Mouse (Mus musculus) layer of hippocampus, adult 2 months (tissue): ENCODE results near the gene Sun1. TPM values are rescaled to one million over a fixed set of nuclear protein-coding genes. Genes with fewer than 3 reads are reported as not detected.
A peak's percentile ranks its signal among the peaks of the same experiment; 100 is the strongest.

Experiments used
- DNase-seq, 2 experiments: peaks; one replicate each; pipeline ENCODE4 v3.0.0; 2022; ENCODE audit warnings: low spot score in 2 of 2
- H3K27ac ChIP-seq: fragments of 200-600 bp; 2 replicates; pipeline ENCODE4 v1.8.1; 2022
- H3K4me3 ChIP-seq: fragments of 200-600 bp; 2 replicates; pipeline ENCODE4 v1.8.1; 2022; ENCODE audit warnings: mild to moderate bottlenecking
- CTCF ChIP-seq: fragments of 200-600 bp; conservative IDR thresholded peaks from 2 replicates; pipeline ENCODE4 v1.8.1; 2022; ENCODE audit warnings: antibody characterized with exemption, mild to moderate bottlenecking, moderate library complexity
- total RNA-seq, 2 experiments: library from RNA; stranded (reverse); gene quantifications; 2 replicates each; pipeline ENCODE4 v1.2.3; 2021

Gene Sun1
- total RNA-seq, 2 experiments from 2014 or later: 78.8 to 91.0 TPM

GRCm38 (mm10) chr5:139286142-139286941, 85.9 kb downstream of the Sun1 start:
- Histone ChIP-seq H3K27ac (peak overlapping the region; percentile 84), H3K4me3 (no peak overlapping the region)
- DNase-seq: no peak
- TF ChIP-seq CTCF: no peak

DNA sequence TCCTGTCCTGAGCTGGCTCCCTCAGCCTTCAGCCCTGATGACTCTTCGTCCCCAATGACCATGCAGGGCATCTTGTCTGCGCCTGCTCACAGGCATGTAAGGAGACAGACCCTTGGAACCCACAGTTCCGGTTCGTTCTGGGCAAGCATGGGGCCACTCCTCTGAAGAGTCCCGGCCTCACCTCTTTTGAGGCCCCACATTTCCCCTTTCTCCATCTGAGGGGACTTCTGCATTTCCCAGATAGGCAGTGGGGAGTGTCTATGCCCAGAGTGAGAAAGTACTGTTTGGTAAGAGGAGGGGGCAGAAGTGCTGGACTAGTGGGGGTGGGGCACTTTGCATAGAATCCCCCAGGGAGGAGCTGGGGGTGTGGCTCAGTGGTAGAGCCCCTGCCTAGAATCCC, 86.7 kb downstream of the Sun1 start:
- H3K27ac ChIP-seq: peak overlapping the region; percentile 84
- no peak for DNase-seq
- H3K4me3 ChIP-seq: no peak overlapping the region
- TF ChIP-seq CTCF: no peak

DNA sequence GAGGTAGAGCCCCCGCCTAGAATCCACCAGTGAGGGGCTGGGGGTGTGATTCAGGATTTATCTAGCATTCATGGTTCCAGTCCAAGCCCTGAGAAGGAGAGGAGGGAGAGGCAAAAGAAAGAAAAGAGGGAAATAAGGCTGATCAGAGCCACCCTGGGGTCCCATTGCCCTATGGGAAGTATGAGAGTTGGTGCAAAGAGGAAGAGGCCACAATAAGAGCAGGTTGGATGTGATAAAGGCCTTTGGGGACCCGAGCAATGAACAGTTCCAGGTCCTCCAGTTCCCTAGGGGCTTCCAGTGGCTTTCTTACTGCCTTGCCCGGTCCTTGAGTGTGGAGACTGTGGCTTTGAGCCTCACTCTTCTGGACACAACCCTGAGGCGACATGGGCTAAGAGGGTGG, 87.3 kb downstream of the Sun1 start:
- H3K27ac ChIP-seq: peak overlapping the region; percentile 8; the same call in 1 of the 2 replicates
- no peak for TF ChIP-seq CTCF
- DNase-seq: no peak
- H3K4me3 ChIP-seq: no peak overlapping the region

- no peak for TF ChIP-seq CTCF
- H3K4me3 ChIP-seq: no peak overlapping the region
- DNase-seq: no peak
- peak overlapping the region; percentile 8; the same call in 1 of the 2 replicates for H3K27ac ChIP-seq
Measured at GRCm38 (mm10) chr5:139288591-139288990, 88.2 kb downstream of the Sun1 start.

DNA sequence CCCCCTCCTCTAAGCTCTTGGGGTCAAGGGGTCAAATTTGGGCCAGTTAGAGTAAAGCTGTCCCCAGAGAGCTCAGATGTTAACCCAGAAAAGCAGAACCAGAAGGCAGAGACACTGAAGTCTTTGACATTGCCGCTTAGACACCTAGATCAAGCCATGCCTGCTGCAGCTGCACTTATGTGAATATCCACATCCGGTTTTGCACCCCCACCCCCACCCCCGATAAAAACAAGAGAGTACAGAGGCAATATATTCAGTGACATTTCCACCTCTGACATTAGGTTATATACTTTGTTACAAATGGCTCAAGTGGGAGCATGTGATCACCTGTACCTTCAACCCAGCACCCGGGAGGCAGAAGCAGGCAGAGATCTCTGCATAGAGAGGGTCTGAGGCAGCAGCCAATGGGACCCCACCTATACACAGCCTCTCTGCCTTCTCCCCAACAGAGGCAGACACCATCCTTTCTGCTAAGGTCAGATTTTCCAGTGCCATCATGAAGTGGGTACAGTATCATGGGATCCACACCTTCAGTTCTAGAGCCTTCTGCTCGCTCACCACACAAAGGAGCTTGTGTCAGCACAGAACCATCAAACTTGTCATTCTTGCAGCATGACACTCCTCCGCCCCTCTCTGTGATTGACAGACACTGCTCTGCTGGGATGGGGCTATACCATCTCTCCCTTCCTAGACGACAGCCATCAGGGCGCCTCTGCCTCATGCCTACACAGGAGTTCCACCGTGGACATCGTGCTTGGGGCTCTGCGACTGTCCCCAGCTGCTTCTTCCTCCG, 90.2 kb downstream of the Sun1 start:
- no peak for TF ChIP-seq CTCF
- DNase-seq: no peak
- no peak overlapping the region for H3K27ac ChIP-seq
- H3K4me3 ChIP-seq: no peak overlapping the region

- DNase-seq: no peak
- no peak overlapping the region for H3K27ac ChIP-seq
- no peak overlapping the region for H3K4me3 ChIP-seq
- no peak for TF ChIP-seq CTCF
Measured at GRCm38 (mm10) chr5:139291811-139292560, 91.5 kb downstream of the Sun1 start.

DNA sequence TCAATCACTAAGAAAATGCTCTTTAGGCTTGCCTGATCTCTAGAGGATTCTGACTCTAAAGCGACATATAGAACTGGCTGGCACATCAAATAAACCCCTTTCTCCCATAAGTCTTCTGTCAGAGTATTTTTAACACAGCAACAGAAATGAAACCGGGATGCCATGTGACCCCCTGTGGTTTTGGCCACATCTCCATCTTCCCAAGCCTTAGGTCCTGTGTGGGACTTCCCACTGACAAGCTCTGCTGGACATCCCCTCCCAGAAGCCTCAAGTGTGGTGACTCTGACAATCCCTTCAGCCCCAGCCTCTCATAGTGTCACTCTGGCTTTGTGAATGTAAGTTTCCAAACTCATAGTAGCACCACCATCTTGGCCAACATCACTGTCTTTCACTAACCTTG, 93.7 kb downstream of the Sun1 start:
- no peak overlapping the region for H3K27ac ChIP-seq
- TF ChIP-seq CTCF: no peak
- no peak for DNase-seq
- H3K4me3 ChIP-seq: no peak overlapping the region

GRCm38 (mm10) chr5:139297092-139297491, 96.7 kb downstream of the Sun1 start:
- no peak overlapping the region for H3K27ac ChIP-seq
- no peak for TF ChIP-seq CTCF
- no peak overlapping the region for H3K4me3 ChIP-seq
- no peak for DNase-seq

DNA sequence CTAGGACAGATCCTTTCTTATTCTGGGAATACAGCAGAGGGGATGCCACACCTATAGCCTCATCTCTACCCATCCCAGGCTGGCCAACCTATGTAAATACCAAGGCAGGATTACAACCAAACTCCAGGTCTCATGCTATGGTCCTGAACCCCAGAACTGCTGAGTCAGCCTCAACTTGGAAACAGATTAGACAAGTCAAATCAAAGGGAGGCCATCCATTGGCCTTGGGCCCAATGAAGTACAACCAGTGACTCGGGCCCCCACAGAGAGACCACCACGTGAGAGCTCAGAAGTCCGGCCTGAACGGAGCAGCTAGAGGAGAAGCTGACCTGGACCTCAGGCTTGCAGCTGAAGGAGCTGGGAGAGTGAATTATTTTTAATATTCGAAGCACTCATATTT, 97.3 kb downstream of the Sun1 start:
- DNase-seq: no peak
- TF ChIP-seq CTCF: no peak
- Histone ChIP-seq H3K27ac (no peak overlapping the region), H3K4me3 (no peak overlapping the region)

Other genes with a start within 250 kb of the Sun1 start
- gene Pdgfa, start 203.3 kb upstream of the Sun1 start, total RNA-seq: 10 to 100 TPM; 37.5 to 41.3 TPM
- 100 to 1,000 TPM; 393 to 425 TPM for gene Prkar1b, start 50.6 kb upstream of the Sun1 start, total RNA-seq
- 10 to 100 TPM in 1 of 2 experiments, 1 to 10 TPM in 1; 5.7 to 10.7 TPM for gene Dnaaf5, start 50.4 kb upstream of the Sun1 start, total RNA-seq
- gene Get4, start 51.7 kb downstream of the Sun1 start, total RNA-seq: 10 to 100 TPM; 52.5 to 53.8 TPM
- gene Adap1, start 125.0 kb downstream of the Sun1 start, total RNA-seq: 100 to 1,000 TPM; 162 to 171 TPM
- gene Cox19, start 150.8 kb downstream of the Sun1 start, total RNA-seq: 10 to 100 TPM; 74.3 to 76.8 TPM
- gene Cyp2w1, start 152.0 kb downstream of the Sun1 start, total RNA-seq: not detected
- gene Gpr146, start 177.1 kb downstream of the Sun1 start, total RNA-seq: 10 to 100 TPM; 11.5 to 12.8 TPM
- gene C130050O18Rik, start 204.6 kb downstream of the Sun1 start, total RNA-seq: under 1 TPM in 1 of 2 experiments, not detected in 1; 0.18 TPM
- gene Gper1, start 222.5 kb downstream of the Sun1 start, total RNA-seq: 1 to 10 TPM; 2.1 to 2.4 TPM